Mouse (Mus musculus) intestine, postnatal 0 days (tissue): ENCODE results near the gene Dscam. TPM values are rescaled to one million over a fixed set of nuclear protein-coding genes. Genes with fewer than 3 reads are reported as not detected.

Experiments used
- ATAC-seq: fragments of 200-750 bp; cut with Nextera tagmentation; 2 replicates; pipeline ENCODE4 v1.8.0; 2017; ENCODE audit warnings: mild to moderate bottlenecking, moderate TSS enrichment, moderate library complexity
- H3K27ac ChIP-seq: fragments of 300-500 bp; sonication (generic); 2 replicates; pipeline ENCODE4 v1.5.1; 2014; ENCODE audit warnings: mild to moderate bottlenecking, low read depth, low read length, moderate library complexity
- H3K27me3 ChIP-seq: fragments of 300-500 bp; sonication (generic); replicated peaks from 2 replicates; pipeline ENCODE4 v1.6.1; 2014; ENCODE audit warnings: low read length, mixed read lengths; ENCODE audit not compliant: control insufficient read depth, insufficient read depth
- H3K36me3 ChIP-seq: fragments of 300-500 bp; sonication (generic); 2 replicates; pipeline ENCODE4 v1.6.1; 2014; ENCODE audit warnings: mild to moderate bottlenecking, moderate library complexity; ENCODE audit not compliant: control insufficient read depth, insufficient read depth
- H3K4me1 ChIP-seq: fragments of 300-500 bp; sonication (generic); replicated peaks from 2 replicates; pipeline ENCODE4 v1.6.1; 2014; ENCODE audit warnings: antibody characterized with exemption, low read length, mixed read lengths; ENCODE audit not compliant: control insufficient read depth, insufficient read depth
- H3K4me2 ChIP-seq: fragments of 300-500 bp; sonication (generic); replicated peaks from 2 replicates; pipeline ENCODE4 v1.6.1; 2014; ENCODE audit warnings: low read depth, mild to moderate bottlenecking, moderate library complexity
- H3K4me3 ChIP-seq: fragments of 300-500 bp; sonication (generic); 2 replicates; pipeline ENCODE4 v1.5.1; 2014; ENCODE audit warnings: low read depth, low read length
- H3K9ac ChIP-seq: fragments of 300-500 bp; sonication (generic); 2 replicates; pipeline ENCODE4 v1.6.1; 2014; ENCODE audit warnings: mild to moderate bottlenecking, low read depth, low read length
- H3K9me3 ChIP-seq: fragments of 300-500 bp; sonication (generic); 2 replicates; pipeline ENCODE4 v1.6.1; 2016; ENCODE audit warnings: mixed run types; ENCODE audit not compliant: control insufficient read depth
- CTCF ChIP-seq: sonication (generic); IDR thresholded peaks from 2 replicates; pipeline ENCODE4 v1.5.1; 2016; ENCODE audit warnings: low read depth, mild to moderate bottlenecking, control low read depth, antibody characterized with exemption, moderate library complexity
- WGBS: fragments of 180-500 bp; shearing (Covaris S2); extraction: QIAGEN DNeasy Blood & Tissue Kit; methylation state at CpG from one replicate; pipeline ENCODE4 v1.1.7; 2014; 5-methylcytosine and 5-hydroxymethylcytosine counted together
- polyA plus RNA-seq: library from polyadenylated mRNA; unstranded; fragments of >200 nt; fragmentation: Nextera tagmentation; extraction: Ambion mirVana; gene quantifications from 2 replicates; pipeline ENCODE4 v1.2.1, GENCODE M21; 2015

The Dscam gene
- polyA plus RNA-seq, 1 experiment from 2014 or later = 0.25 TPM

GRCm38 (mm10) chr16:96971768-96972167, 198.8 kb downstream of the Dscam start:
- no peaks in the 10 kb centered on the region for H3K9me3 ChIP-seq
- no peak for ATAC-seq
- H3K4me1 ChIP-seq = no peaks in the 10 kb centered on the region
- no peak overlapping the region for H3K4me2 ChIP-seq
- no peaks in the 10 kb centered on the region for H3K36me3 ChIP-seq
- TF ChIP-seq CTCF = no peak
- 82% methylated on average over 4 of the region's 4 CpGs for WGBS
- H3K4me3 ChIP-seq = no peak overlapping the region
- H3K27ac ChIP-seq = no peak overlapping the region
- no peaks in the 10 kb centered on the region for H3K27me3 ChIP-seq
- H3K9ac ChIP-seq = no peak overlapping the region

GRCm38 (mm10) chr16:96970412-96970811, 200.1 kb downstream of the Dscam start:
- 84% methylated on average over 2 of the region's 2 CpGs for WGBS
- H3K36me3 ChIP-seq = no peaks in the 10 kb centered on the region
- no peak for TF ChIP-seq CTCF
- no peak overlapping the region for H3K27ac ChIP-seq
- H3K4me1 ChIP-seq = no peaks in the 10 kb centered on the region
- H3K4me2 ChIP-seq = no peak overlapping the region
- H3K9ac ChIP-seq = no peak overlapping the region
- H3K4me3 ChIP-seq = no peak overlapping the region
- no peaks in the 10 kb centered on the region for H3K27me3 ChIP-seq
- no peak for ATAC-seq
- no peaks in the 10 kb centered on the region for H3K9me3 ChIP-seq

DNA sequence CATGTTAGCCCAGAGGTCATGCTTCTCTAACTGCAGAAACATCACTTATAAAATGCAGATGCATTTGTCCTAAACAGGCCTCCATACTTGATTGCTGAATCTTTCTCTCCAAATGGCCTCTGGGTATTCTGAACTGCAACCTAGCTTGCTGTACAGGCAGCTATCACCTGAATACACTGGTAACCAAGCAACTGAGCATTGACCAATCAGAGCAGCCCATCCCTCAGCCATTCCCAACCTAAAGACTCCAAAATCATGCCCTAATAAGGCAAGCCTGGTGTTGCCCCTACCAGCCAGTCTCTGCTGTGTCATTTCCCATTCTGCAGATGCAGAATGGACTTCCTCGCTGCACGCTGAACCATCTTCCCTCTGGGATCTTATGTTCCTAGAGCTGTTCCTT, 200.9 kb downstream of the Dscam start:
- Histone ChIP-seq H3K36me3 (no peaks in the 10 kb centered on the region), H3K9me3 (no peaks in the 10 kb centered on the region), H3K27me3 (no peaks in the 10 kb centered on the region), H3K4me3 (no peak overlapping the region), H3K4me2 (no peak overlapping the region), H3K9ac (no peak overlapping the region), H3K27ac (no peak overlapping the region), H3K4me1 (no peaks in the 10 kb centered on the region)
- 90% methylated on average over 2 of the region's 2 CpGs for WGBS
- ATAC-seq = no peak
- TF ChIP-seq CTCF = no peak

- TF ChIP-seq CTCF = no peak
- Histone ChIP-seq H3K36me3 (no peaks in the 10 kb centered on the region), H3K9ac (no peak overlapping the region), H3K27me3 (no peaks in the 10 kb centered on the region), H3K4me3 (no peak overlapping the region), H3K4me1 (no peaks in the 10 kb centered on the region), H3K4me2 (no peak overlapping the region), H3K9me3 (no peaks in the 10 kb centered on the region), H3K27ac (no peak overlapping the region)
- no peak for ATAC-seq
- WGBS = 52% methylated on average over 2 of the region's 2 CpGs
Observed at GRCm38 (mm10) chr16:96968885-96969480, 201.6 kb downstream of the Dscam start.

DNA sequence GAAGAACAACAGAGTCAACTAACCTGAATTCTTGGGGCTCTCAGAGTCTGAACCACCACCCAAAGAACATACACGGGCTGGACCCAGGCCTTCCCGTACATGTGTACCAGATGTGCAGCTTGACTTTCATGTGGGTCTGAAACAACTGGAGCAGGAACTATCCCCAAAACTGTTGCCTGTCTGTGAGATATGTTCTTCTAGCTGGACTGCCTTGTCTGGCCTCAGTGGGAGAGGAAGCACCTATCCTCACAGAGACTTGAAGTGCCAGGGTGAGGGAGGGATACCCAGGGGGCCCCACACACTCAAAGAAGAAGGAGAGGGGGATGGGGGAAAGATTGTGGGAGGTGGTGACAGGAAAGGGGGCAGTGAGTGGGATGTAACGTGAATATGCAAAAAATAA, 210.9 kb downstream of the Dscam start:
- ATAC-seq = no peak
- Histone ChIP-seq H3K27me3 (no peaks in the 10 kb centered on the region), H3K36me3 (no peaks in the 10 kb centered on the region), H3K27ac (no peak overlapping the region), H3K4me1 (no peaks in the 10 kb centered on the region), H3K4me2 (no peak overlapping the region), H3K9ac (no peak overlapping the region), H3K4me3 (no peak overlapping the region), H3K9me3 (no peaks in the 10 kb centered on the region)
- no peak for TF ChIP-seq CTCF
- 79% methylated on average over 3 of the region's 3 CpGs for WGBS

DNA sequence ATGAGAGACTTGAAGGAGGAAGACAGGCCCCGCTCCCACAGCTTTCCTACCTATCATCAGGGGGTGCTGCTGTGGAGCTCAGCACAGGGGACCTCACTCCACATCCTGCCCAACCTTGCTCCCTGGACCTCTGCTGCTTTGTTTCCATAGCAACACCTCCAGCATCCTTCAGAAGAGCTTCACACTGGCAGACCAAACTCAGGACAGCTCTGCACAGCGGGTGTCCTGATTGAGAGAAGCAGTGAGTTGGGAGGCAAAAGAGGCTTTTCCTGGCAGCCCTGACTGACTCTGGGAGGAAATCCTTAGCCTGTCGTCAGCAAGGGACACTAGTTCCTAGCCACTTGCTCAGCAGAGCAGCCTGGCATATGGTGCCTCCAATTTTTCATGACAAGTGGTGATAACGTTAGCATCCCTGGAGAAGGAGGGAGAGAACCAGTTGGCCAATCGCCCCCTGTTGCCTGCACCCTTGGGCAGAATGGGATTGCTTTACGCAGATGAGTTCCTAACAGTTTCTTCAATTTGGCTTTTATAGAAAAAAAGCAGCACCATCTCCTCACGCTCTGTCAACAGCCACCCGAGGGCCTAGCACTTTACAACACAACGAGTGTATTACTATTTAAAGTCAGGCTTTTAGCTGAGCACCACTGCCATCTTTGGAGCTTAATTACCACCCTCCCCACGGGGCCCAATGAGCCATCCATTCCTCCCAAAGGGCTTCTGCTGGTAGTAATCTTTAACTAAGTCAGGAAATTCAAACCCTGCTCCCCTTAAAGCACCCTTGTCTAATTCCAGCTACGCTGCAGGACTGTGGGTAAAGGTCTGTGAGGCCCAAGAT, 224.9 kb downstream of the Dscam start:
- Histone ChIP-seq H3K27ac (no peak overlapping the region), H3K27me3 (no peaks in the 10 kb centered on the region), H3K4me3 (no peak overlapping the region), H3K9ac (no peak overlapping the region), H3K4me1 (no peaks in the 10 kb centered on the region), H3K9me3 (no peaks in the 10 kb centered on the region), H3K36me3 (no peaks in the 10 kb centered on the region), H3K4me2 (no peak overlapping the region)
- TF ChIP-seq CTCF = no peak
- 65% methylated on average over 11 of the region's 11 CpGs for WGBS
- no peak for ATAC-seq
